Mouse (Mus musculus) erythroid progenitor cell, adult 5-6 weeks (primary cell): ENCODE measurements at regions not wholly inside any gene's neighbourhood (a gene's known extent, or its start where the extent isn't known, plus 50 kb on each side); places are given as distances from the start of the nearest gene placed in this dataset.

Experiments used
- ATAC-seq: replicated peaks from 2 replicates; pipeline ENCODE4 v1.8.0; 2016; ENCODE audit warnings: moderate number of reproducible peaks, mild to moderate bottlenecking, moderate TSS enrichment, inconsistent platforms; ENCODE audit not compliant: poor library complexity, low FRiP score, severe bottlenecking

DNA sequence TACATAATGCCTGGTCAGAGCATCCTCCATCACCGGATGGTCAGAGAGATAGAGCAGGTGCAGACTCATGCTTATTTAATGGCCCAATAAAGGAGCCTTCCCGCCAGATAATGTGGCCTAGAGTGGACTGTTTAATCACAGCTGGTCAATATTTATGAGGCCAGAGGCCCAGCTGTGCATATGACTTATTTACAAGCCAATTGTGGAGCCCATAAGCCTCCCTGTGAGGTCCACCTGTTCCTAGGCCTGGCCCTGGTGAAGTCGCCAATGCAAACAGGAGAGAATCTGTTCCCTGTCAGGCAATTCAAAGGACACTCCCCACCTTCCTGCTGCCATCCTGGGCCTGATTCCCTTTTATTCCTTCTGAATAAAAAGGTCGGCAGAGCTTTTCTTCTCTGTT, 155.4 kb upstream of the Prok2 start:
- no peak for ATAC-seq

DNA sequence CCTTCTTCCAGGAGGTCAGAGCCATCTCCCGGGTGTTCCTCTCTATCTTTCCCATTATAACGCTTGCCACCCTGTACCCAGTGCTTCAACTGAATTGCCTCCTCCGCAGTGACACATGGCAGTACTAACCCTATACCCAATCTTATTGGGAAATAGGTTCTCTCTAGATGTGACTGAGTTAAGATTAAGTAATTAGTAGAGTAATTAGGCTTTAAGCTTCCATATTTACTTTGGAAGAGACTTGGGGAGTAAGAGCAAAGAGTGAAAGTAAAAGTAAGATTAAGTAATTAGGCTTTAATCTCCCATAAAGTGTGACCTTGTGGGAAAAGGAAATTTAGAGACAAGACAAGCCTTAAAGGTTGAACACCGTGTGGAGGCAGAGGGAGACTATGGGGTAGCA, 148.7 kb upstream of the Prok2 start:
- no peak for ATAC-seq

DNA sequence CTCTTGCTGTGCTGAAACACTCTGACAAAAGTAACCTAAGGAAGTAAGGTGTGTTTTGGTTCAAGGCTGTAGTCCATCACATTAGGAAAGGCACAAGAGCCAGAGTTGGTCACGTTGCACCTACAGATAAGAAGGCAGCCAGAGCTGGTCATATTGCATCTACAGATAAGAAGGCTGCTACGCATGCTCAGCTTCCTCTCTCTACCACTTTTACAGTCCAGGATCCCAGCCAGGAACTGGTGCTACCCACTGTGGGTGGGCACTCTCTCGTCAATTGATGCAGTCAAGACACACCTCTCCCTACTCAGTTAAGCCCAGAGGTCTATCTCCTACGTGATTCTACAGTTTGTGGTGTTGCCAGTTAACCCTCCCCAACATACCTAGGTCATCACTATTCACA, 147.8 kb upstream of the Prok2 start:
- ATAC-seq, result no peak

DNA sequence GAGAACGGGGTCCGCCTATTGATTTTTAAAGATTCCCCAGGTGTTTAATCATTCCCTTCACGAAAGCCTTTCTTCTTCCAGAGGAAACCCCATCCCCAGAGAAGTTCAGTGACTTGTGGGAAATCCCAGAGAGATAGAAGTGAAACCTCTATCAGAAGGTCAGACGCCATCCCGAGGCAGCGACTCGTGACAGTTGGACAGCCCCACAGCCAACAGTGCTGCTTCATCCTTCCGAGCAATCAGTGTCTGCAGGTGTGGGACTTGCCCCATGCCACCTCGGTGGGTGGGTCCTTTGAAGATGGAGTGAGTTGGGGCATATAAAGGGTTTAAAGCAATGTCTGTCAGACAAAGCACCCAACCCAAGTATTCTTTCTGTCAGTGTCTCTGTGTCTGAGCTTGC, 139.9 kb upstream of the Prok2 start:
- no peak for ATAC-seq

DNA sequence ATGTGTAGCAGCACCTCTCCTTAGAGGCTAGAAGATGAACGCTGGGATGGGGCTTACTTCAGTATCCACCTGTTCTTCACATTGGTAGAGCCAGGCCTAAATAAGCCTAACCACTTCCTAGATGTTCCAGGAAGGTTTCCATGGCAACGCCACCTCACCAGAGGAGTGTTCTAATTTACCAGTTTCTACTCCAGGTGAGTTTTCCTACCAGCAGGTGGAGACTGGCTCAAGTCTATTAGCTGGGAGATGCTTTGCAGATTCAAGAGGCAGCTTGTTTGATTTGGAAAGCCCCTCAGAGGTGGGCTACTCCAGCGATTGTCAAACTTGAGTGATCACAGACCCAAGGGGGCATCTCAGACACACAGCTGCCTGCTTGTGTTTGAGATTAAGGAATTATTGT, 138.8 kb upstream of the Prok2 start:
- ATAC-seq, result no peak

DNA sequence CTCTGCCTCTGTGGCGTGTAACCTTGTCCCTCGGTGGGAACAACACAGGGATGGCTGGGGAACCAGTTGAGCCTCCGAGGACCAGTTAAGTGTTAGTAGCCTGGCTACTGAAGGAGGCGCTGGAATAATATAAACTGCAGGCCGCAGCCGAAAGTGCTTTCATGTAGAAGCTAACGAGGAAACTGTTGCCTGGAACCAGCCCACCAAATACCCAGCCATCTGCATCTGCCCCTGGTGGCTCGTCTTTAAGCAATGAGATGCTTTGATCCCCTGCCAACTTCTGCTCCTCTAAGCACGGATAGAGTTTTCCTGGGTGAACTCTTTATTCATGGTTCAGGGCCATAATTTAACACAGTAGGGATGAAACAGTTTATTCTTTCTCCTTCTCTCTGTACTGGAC, 137.2 kb upstream of the Prok2 start:
- ATAC-seq, result no peak

DNA sequence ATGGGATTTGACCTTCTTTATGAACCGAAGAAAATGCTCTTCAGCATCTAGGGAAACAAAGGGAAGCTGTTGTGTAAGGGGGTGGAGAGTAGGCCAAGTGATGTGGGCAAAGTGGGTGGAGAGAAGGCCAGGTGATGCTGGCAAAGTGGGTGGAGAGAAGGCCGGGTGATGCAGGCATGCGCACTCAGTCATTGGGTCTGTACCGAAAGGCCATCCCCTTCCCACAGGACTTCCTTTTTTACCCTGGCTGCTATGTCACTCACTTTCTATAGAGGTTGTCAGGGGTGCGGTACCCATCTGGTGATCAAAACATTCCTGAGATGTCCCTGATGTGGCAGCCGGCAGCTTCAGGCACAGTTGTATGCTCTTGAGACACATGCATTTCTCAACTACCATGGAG, 131.2 kb upstream of the Prok2 start:
- ATAC-seq, result no peak

DNA sequence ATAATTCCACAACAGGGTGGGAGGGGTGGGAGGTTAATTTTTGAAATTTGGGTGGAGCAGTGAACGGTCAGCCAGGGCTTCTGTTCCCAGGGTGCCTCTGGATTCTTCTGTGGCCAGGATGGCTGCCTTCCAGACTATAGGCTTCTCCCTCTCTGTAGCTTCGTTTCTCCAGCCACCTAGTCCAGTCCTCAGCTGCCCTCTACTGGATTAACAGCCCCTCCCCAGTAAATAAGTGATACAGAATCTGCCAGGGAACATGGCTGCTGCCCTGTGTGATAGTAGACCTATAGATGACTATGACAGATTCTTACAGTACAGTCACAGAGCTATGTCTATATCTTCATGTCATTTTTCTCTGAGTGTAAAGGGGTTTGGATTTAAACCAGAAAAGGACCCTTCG, 127.5 kb upstream of the Prok2 start:
- no peak for ATAC-seq

DNA sequence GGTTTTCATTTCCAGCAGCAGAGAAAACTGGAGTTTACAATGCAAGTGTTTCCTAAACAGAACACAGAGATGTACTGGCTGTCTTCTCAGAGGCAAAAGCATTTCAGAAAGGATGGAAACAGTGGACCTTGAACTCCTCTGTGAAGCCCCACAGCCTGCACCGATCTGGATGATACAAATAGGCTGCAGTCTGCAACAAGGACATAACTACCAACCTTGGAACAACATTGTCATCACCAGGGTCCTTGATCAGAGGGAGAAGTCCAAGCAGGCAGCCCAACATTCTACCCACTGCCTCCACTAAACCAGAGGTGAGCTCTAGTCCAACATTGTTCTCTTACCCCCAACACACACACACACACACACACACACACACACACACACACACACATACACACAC, 124.5 kb upstream of the Prok2 start:
- no peak for ATAC-seq

DNA sequence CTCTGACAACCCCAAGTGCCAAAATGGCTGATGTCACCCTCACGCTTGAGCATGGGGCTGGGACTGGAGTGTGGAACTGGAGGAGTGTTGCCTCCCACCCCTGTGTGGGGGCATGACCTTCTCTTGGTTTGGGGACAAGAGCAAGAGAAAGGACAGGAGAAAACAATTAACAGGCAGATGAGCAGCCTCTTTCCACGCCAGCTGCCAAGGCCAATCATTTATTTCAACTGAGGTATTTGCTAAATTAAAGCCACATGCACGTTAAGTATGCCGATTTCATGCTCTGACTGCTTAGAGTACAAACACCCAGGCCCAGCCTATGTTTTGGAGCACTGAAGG, 119.3 kb upstream of the Prok2 start:
- no peak for ATAC-seq

DNA sequence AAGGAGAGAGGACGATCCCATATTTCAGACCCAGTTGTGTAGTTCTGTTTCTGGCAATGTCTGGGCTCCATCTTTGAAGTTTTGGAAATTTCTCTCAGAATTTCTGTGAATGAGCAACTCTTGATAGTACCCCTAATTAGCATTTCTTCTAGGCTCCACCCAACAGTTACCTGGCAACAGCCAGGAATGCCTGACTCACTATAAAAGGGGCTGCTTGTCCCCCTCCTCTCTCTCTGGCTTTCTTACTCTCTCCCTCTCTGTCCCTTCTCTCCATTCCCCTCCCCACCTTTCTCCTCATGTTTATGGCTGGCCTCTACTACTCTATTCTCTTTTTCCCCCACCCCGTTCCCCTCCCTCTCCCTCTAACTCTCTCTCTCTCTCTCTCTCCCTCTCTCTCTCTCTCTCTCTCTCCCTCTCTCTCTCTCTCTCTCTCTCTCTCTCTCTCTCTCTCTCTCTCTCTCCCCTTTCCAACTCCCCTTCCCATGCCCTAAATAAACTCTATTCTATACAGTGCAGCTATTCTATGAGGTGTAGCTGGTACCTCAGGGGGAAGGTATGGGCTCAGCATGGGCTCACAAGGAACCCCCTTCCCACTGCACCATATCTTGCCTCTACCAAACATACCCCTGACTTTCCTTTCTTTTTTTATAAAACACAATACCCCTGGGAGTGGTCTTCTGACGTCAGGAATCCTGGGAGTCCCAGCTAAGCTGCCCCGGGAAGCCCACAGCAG, 118.7 kb upstream of the Prok2 start:
- no peak for ATAC-seq

DNA sequence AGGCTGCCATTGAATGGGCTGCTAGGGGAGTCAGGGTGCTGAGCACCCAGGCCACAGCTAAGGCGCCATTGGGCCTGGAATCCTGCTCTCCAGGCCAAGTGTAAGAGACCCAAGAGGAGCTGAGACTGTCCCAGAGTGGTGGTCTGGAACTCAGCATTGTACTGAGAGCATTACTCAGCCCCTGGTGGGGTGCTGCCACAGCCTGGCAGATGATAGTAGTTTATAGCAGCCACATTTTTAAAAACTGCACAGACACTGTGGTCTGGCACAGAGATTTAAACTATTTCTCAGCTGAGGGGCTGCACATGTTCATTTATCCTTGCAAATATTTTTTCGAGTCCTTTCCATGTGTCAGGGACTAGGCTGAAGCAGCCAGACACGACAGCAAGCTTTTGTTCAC, 117.3 kb upstream of the Prok2 start:
- ATAC-seq, result no peak

DNA sequence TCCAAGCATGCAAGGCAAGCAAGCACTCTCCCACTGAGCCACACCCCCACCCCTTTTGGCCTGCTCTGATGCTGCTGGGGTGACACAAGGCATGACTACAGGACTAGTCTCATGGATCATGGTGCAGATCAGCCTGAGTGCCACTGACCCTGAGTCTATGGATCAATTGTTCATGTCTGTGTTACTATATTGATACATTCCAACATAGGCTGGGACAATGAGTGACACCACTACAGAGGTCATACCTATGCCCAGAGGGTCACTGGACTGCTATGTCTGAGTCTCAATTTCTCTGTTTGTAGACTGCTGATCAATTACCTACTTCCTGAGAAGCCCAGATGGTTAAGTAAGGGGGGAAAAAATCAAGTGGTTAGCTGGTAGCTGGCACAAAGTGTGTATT, 116.5 kb upstream of the Prok2 start:
- ATAC-seq, result no peak

DNA sequence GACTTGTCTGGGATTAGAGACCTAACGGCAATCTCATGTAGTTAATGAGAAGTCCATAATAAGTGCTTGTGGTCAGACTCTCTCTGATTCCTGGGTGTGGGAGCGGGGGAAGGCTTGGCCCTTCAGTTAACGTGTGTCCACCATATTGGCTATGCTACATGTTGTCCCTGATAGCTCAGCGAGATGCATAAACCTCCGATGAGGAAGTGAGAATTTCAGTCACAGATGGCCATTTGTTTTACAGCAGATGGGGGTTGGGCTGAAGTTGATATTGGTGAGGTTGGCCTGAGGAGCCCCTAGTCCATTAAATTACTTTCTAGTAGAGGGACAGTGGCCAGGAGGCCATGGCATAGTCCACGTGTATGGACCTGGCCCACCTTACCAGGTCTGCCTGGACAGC, 114.6 kb upstream of the Prok2 start:
- no peak for ATAC-seq

DNA sequence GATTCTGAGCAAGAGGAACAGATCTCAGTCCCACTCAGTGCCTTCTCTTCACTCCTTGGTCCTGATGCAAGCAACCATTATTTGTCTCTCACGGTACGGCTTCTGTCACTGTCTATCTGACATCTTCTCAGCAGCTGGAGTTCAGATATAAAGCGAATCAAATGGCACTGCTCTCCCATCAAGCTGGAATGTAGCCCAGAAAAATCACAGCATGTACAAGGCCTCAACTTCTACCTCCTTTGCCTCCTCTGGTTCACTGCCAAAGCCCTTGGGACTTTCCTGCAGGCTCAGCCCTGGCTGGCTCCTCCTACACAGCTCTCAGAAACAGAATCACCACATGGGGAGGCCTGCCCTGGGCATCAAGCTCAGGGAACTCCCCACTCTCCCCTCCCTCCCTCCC, 107.1 kb upstream of the Prok2 start:
- ATAC-seq, result no peak

DNA sequence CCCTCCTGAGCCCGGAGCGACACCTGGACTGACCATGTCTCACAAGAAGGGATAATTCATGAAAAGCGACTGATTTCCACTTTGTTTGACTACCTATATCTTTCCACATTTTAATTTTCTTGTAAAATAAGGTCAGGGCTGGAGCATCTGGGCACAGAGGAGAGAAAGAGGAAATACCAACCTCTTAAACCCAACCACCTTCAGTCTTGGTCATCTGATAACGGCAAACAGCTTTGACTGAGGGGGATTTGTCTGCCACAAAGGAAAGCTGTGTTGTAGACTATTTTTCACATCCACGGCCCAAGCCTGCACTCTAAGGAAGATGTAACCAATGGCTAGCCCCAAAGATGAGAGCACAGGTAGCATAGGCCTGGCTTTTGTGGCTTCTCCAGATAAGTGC, 101.4 kb upstream of the Prok2 start:
- no peak for ATAC-seq

DNA sequence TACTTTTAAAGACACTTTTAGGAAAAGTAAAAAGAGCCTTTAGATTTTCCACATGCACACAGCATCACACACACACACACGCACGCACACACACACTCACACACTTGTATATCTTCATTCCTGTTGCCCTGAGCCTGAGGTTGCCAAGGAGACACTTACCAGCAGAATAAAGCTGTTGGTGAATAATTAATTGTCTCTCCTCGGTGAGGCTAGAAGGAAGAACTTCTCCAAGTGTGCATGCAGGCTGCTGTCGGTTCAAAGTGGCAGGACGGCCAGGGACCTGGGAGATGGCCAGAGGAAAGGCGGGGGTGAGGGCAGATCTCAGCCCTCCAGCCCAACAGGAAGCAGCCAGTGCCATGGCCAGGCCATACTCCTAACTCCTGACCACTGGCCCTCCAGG, 98.6 kb upstream of the Prok2 start:
- ATAC-seq, result no peak

DNA sequence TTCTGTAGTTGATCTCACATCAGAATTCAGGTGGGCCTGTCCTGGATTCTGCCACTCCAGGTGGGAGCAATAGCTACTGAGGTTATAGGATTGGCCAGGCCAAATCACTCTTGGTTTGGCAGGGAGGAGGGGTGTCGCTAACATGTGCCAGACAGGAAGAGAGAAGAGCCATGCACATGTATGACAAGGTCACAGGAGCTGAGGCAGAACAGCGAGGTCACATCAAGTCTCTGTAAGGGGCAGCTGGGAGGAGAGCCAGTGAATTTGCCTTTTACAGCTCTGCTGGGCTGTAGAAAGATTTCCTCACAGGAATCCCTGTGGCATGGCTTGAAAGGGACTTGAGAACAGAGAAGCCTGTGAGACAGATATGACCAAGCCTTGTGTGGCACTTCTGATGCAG, 96.3 kb upstream of the Prok2 start:
- no peak for ATAC-seq

DNA sequence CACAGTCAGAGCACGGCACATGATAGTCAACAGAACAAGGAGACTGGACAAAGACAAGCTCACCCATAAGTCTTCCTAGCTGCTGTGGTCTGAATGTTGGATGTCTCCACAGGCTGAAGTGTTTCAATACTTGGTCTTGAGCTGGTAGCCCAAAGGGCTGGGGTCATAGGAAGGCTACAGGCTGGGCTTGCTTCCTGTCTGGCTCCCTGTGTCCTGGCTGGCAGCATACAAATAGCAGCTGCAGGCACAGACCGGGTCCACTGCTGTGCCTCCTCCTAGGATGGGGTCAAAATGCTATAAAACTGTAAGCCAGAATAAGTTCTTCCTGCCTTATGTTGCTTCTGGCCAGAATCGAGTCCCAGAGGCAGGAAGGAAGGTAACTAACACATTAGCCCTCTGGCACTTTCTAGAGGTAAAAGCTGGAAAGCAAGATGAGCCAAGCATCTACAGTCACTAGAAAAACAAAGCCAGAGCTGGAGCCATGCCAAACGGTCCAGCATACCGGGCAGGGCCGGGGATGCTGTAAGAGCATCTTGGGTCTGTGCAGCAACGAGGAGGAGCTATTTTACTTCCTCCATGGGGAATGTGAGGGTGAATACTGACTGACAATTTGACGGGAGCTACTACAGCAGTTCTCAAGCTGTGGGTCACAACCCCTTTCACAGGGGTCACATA, 93.2 kb upstream of the Prok2 start:
- ATAC-seq, result no peak

DNA sequence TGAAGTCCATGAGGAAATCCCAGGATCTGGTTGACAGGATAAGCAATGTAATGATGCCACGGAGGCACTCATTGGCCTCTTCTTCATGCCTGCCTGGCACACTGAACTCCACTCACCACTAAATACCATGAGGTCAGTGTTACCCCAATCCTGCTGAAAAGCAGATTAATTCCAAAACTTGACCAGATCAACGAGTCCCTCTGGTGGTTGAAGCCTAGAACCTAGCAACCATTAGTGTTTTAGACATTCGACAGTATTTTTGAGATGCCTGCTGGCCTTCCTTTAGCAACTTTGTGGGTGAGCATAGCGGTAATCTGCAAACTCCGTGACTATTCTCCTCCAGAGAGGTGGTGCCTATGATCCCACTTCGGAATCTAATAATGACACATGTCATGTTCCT, 92.3 kb upstream of the Prok2 start:
- no peak for ATAC-seq

DNA sequence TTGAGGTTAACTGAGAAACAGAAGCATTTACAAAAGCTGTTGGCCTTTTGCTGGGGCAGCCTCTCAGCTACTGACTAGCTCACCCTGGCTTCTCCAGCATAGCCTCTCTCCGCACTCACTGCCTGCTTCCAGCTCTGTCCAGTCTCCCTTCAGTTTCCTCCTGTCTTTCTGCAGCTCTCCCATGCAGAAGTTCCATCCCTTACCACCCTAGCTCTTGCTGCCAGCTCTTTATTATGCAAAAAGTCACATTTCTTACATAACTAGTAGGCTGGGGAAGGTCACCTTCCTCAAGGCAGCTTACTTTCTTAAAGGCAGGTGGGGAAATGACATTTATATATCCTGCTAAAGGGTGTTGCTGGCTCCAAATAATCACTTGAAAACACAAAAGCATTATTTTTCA, 91.1 kb upstream of the Prok2 start:
- ATAC-seq, result no peak

DNA sequence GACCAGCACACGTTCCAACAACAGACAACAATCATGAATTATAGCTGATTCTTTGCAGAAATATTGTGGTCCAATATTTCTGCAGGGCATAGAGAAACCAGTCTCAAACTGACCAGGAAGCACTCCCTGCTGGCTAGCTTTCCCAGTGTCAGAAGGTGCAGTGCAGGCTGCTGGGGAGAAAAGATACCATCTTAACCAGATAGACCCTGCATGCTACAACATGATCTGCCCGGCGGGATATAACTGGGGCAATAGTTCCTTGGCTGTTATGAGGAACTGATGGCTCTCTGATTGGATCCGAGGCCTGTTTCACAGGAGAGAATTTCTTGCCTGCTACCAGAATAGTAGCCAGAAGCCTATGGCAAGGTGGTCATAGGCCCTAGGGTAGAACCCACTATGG, 86.9 kb upstream of the Prok2 start:
- no peak for ATAC-seq
